Mouse (Mus musculus): ENCODE data around the gene Ocm. TPM values are rescaled to one million over a fixed set of nuclear protein-coding genes. Genes with fewer than 3 reads are reported as not detected.

The Ocm gene
- total and polyA plus RNA-seq, 2 experiments from 2014 or later, result not detected

DNA sequence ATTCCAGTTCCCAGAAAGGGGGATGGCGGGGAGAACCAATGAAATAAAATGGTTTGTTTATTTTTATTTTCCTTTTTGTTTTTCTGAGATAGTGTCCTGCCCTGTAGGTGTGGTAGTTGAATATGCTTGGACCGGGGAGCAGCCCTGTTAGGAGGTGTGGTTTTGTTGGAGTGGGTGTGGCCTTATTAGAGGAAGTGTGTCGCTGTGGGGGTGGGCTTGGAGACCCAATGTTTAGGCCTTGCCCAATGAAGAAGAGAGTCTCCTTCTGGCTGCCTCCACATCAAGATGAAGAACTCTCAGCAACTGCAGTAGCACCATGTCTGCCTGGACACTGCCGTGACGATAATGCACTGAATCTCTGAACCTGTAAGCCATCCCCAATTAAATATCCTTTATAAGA is 13.4 kb upstream of the Ocm start:
- Histone ChIP-seq H3K4me3 (ENCODE audit: low read depth, low read length) (no peak overlapping the region), H3K27ac (ENCODE audit: low read depth) (no peak overlapping the region), H3K36me3 (replicated peaks; ENCODE audit: control insufficient read depth, insufficient read depth, low read length) (no peaks in the 10 kb centered on the region), H3K9ac (replicated peaks; ENCODE audit: low read depth, low read length) (no peak overlapping the region), H3K9me3 (replicated peaks; ENCODE audit: control insufficient read depth, low read length) (no peaks in the 10 kb centered on the region), H3K27me3 (ENCODE audit: control insufficient read depth, insufficient read depth, low read length) (no peaks in the 10 kb centered on the region), H3K4me2 (ENCODE audit: low read depth, low read length) (no peak overlapping the region), H3K4me1 (ENCODE audit: control insufficient read depth, insufficient read depth) (no peaks in the 10 kb centered on the region)
- DNase-seq (ENCODE audit: low spot score) (no peak), ATAC-seq (ENCODE audit: insufficient read depth, low read depth) (no peak)
- WGBS, result 88% methylated on average over 5 of the region's 5 CpGs
- TF ChIP-seq CTCF (IDR thresholded peaks at IDR 0.05; ENCODE audit: low read depth) (no peak), EP300 (IDR thresholded peaks at IDR 0.05; ENCODE audit: low read depth) (no peak)

DNA sequence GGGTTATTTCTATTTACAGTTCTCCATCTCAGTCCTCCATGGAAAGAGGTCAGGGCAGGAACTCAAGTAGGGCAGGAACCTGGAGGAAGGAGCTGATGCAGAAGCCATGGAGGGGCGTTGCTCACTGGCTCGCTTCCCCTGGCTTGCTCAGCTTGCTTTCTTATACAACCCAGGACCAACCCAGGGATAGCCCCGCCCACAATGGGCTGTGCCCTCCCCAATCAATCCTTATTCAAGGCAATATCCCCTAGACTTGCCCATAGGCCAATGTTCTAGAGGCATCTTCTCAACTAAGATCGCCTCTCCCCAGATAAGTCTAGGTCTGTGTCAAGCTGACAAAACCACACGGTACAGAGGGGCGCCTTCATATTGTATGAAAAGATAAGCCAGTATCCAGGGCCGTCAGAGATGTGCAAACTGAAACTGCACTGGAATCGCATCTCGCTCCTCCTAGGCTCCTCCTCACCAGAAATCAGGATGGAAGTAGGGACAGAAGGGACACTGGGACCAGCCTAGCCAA is 12.7 kb upstream of the Ocm start:
- Histone ChIP-seq H3K4me2 (ENCODE audit: low read depth, low read length) (no peak overlapping the region), H3K27ac (ENCODE audit: low read depth) (no peak overlapping the region), H3K9ac (replicated peaks; ENCODE audit: low read depth, low read length) (no peak overlapping the region), H3K4me1 (ENCODE audit: control insufficient read depth, insufficient read depth) (no peaks in the 10 kb centered on the region), H3K9me3 (replicated peaks; ENCODE audit: control insufficient read depth, low read length) (no peaks in the 10 kb centered on the region), H3K4me3 (ENCODE audit: low read depth, low read length) (no peak overlapping the region), H3K27me3 (ENCODE audit: control insufficient read depth, insufficient read depth, low read length) (no peaks in the 10 kb centered on the region), H3K36me3 (replicated peaks; ENCODE audit: control insufficient read depth, insufficient read depth, low read length) (no peaks in the 10 kb centered on the region)
- no peak for DNase-seq (ENCODE audit: low spot score)
- 75% methylated on average over 9 of the region's 9 CpGs for WGBS
- TF ChIP-seq EP300 (IDR thresholded peaks at IDR 0.05; ENCODE audit: low read depth), result no peak
- ATAC-seq (ENCODE audit: insufficient read depth, low read depth), result no peak

DNA sequence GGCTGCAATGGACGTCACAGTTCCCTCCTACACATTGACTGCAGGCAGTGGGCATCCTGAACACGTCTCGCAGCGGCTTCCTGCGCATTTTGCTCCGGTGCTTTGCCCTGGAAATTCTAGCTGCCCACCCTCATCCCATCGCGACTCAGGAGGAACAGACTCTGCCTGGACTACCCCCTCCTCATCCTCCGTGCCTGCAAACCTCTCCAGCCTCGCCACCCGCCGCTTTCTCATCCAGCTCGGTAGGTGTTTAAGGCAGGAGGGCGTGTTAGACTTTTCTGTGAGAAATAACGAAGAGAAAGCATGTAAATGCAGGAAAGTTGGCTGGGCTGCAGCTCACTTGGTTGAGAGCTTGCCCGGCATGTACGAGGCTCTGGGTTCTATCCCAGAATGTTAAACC is 10.5 kb upstream of the Ocm start:
- no peaks in the 10 kb centered on the region for H3K4me1 ChIP-seq (ENCODE audit: control insufficient read depth, insufficient read depth)
- no peaks in the 10 kb centered on the region for H3K36me3 ChIP-seq (replicated peaks; ENCODE audit: control insufficient read depth, insufficient read depth, low read length)
- H3K9ac ChIP-seq (replicated peaks; ENCODE audit: low read depth, low read length), result no peak overlapping the region
- 52% methylated on average over 17 of the region's 17 CpGs for WGBS
- no peak for DNase-seq (ENCODE audit: low spot score)
- H3K27ac ChIP-seq (ENCODE audit: low read depth), result no peak overlapping the region
- ATAC-seq (ENCODE audit: insufficient read depth, low read depth), result no peak
- TF ChIP-seq EP300 (IDR thresholded peaks at IDR 0.05; ENCODE audit: low read depth) (no peak), CTCF (IDR thresholded peaks at IDR 0.05; ENCODE audit: low read depth) (no peak)
- H3K4me2 ChIP-seq (ENCODE audit: low read depth, low read length), result no peak overlapping the region
- H3K9me3 ChIP-seq (replicated peaks; ENCODE audit: control insufficient read depth, low read length), result no peaks in the 10 kb centered on the region
- no peak overlapping the region for H3K4me3 ChIP-seq (ENCODE audit: low read depth, low read length)
- no peaks in the 10 kb centered on the region for H3K27me3 ChIP-seq (ENCODE audit: control insufficient read depth, insufficient read depth, low read length)

DNA sequence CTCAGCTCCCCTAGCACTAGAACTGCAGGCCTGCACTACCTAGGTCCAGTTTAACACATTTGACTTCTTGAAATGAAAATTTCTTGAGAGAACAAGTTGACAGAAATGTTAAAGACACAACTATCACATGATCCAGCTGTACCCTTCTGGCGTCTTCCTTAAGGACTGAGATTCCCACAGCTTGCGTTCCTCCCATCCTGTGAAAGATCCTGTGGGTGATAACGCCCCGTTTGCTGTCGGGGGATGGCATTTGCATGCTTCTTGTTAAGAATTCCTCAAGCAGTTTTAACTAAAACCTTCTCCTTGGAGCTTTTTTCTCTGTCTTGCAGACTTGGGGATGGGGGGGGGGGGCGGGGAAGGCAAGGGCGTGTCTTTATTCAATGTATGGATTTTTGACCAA is 8.1 kb upstream of the Ocm start:
- no peak overlapping the region for H3K4me3 ChIP-seq (ENCODE audit: low read depth, low read length)
- no peak overlapping the region for H3K9ac ChIP-seq (replicated peaks; ENCODE audit: low read depth, low read length)
- TF ChIP-seq CTCF (IDR thresholded peaks at IDR 0.05; ENCODE audit: low read depth) (no peak), EP300 (IDR thresholded peaks at IDR 0.05; ENCODE audit: low read depth) (no peak)
- DNase-seq (ENCODE audit: low spot score) (no peak), ATAC-seq (ENCODE audit: insufficient read depth, low read depth) (no peak)
- no peaks in the 10 kb centered on the region for H3K36me3 ChIP-seq (replicated peaks; ENCODE audit: control insufficient read depth, insufficient read depth, low read length)
- H3K27ac ChIP-seq (ENCODE audit: low read depth), result no peak overlapping the region
- no peak overlapping the region for H3K4me2 ChIP-seq (ENCODE audit: low read depth, low read length)
- no peaks in the 10 kb centered on the region for H3K4me1 ChIP-seq (ENCODE audit: control insufficient read depth, insufficient read depth)
- 53% methylated on average over 7 of the region's 7 CpGs for WGBS
- H3K27me3 ChIP-seq (ENCODE audit: control insufficient read depth, insufficient read depth, low read length), result no peaks in the 10 kb centered on the region
- no peaks in the 10 kb centered on the region for H3K9me3 ChIP-seq (replicated peaks; ENCODE audit: control insufficient read depth, low read length)

DNA sequence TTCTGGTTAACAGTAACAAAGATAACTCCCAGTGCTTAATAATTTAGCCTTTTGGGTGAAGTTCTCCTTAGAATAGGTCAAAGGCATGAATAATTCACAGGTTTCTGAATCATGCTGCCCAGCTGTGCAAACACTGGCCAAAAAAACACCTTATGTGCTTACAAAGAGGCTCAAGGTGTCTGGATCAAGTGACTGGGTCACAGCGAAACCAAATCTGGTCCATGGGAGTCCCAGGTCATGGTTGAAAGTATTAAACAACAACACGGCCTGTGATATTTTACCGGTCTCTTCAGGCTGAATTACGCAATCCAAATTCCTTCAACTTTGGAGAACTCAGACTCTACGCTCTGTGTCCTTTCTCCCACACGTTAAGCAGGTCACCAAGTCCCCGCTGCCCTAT is 6.0 kb upstream of the Ocm start:
- DNase-seq (ENCODE audit: low spot score) (no peak), ATAC-seq (ENCODE audit: insufficient read depth, low read depth) (no peak)
- no peak for TF ChIP-seq CTCF (IDR thresholded peaks at IDR 0.05; ENCODE audit: low read depth)
- no peak overlapping the region for H3K4me2 ChIP-seq (ENCODE audit: low read depth, low read length)
- H3K27me3 ChIP-seq (ENCODE audit: control insufficient read depth, insufficient read depth, low read length), result no peaks in the 10 kb centered on the region
- 79% methylated on average over 7 of the region's 7 CpGs for WGBS
- no peak overlapping the region for H3K27ac ChIP-seq (ENCODE audit: low read depth)
- no peak overlapping the region for H3K4me3 ChIP-seq (ENCODE audit: low read depth, low read length)
- no peaks in the 10 kb centered on the region for H3K9me3 ChIP-seq (replicated peaks; ENCODE audit: control insufficient read depth, low read length)
- no peaks in the 10 kb centered on the region for H3K4me1 ChIP-seq (ENCODE audit: control insufficient read depth, insufficient read depth)
- H3K36me3 ChIP-seq (replicated peaks; ENCODE audit: control insufficient read depth, insufficient read depth, low read length), result no peaks in the 10 kb centered on the region
- H3K9ac ChIP-seq (replicated peaks; ENCODE audit: low read depth, low read length), result no peak overlapping the region

DNA sequence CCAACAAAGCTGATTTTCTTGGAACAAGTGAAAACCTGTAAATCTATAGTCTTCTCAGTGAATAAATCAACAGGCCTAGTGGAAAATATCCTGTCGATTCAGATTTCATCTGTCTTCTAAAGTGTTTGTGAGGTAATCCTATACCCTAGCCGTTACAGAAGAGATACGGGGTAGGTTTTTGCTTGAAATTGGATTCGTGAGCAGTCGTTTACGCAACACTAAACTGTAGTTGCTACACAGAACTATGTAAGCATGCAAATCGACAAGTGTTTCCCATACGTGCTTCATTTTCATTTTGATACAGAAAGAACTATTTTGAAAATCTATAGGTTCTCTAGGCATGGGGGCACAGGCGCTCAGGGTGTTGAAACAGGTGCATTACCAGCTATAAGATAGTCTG is 10.6 kb downstream of the Ocm start:
- Histone ChIP-seq H3K27me3 (ENCODE audit: control insufficient read depth, insufficient read depth, low read length) (no peaks in the 10 kb centered on the region), H3K27ac (ENCODE audit: low read depth) (no peak overlapping the region), H3K9me3 (replicated peaks; ENCODE audit: control insufficient read depth, low read length) (no peaks in the 10 kb centered on the region), H3K9ac (replicated peaks; ENCODE audit: low read depth, low read length) (no peak overlapping the region), H3K4me1 (ENCODE audit: control insufficient read depth, insufficient read depth) (no peaks in the 10 kb centered on the region), H3K36me3 (replicated peaks; ENCODE audit: control insufficient read depth, insufficient read depth, low read length) (peaks cover 19% of the 10 kb centered on the region), H3K4me3 (ENCODE audit: low read depth, low read length) (no peak overlapping the region), H3K4me2 (ENCODE audit: low read depth, low read length) (no peak overlapping the region)
- WGBS, result 86% methylated on average over 9 of the region's 9 CpGs
- TF ChIP-seq EP300 (IDR thresholded peaks at IDR 0.05; ENCODE audit: low read depth), result no peak
- no peak for TF ChIP-seq CTCF (IDR thresholded peaks at IDR 0.05; ENCODE audit: low read depth)
- ATAC-seq (ENCODE audit: insufficient read depth, low read depth), result no peak
- DNase-seq (ENCODE audit: low spot score), result no peak
